Mouse (Mus musculus): ENCODE data around the gene Mapk12.

Mapk12 gene

DNA sequence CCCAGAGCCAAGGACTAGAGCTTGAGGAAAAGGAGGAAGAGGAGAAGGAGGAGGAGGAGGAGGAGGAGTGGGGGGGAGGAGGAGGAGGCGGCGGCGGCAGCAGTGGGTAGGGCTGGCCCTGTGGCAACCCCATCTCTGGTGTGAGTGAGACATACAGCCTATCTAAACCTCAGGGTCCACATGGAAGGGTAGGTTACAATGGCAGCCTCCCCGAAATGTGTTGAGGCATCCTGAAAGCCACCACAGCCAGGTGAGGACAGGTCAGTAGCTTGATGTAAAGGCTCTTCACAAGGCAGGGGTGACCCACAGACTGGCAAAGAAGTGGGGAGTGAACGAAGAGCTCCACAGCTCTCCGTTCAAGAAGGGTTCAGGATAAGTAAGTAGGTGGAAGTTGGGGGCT is 2.0 kb downstream of the Mapk12 start:
- no peak for DNase-seq (ENCODE audit: low spot score in 2 of 2)

- no peak for DNase-seq (ENCODE audit: low spot score in 2 of 2)
Measured at GRCm38 (mm10) chr15:89138046-89138405, 2.5 kb downstream of the Mapk12 start.

GRCm38 (mm10) chr15:89137378-89138045 is 3.0 kb downstream of the Mapk12 start:
- DNase-seq (ENCODE audit: low spot score in 2 of 2): no peak

GRCm38 (mm10) chr15:89136461-89137155 is 3.9 kb downstream of the Mapk12 start:
- DNase-seq (ENCODE audit: low spot score in 2 of 2): no peak

DNA sequence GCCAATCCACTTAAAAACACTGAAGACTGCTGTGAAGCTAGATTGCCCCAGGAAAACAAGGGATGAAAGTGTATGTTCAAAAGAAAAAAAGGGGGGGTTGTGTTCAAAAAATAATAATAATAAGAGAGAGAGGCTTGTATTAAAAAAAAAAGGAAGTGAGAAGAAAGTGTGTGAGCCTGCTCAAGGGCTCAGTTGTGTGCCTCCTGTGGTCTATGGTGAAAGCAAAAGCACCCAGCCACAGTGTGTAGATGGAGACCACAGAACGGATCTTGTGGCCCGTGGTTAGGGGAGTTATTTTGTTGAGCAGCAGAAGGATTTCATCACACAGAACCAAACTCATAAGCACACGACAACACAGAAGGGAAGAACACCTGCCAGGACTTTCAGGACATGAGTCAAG is 9.2 kb downstream of the Mapk12 start:
- DNase-seq (ENCODE audit: low spot score in 2 of 2): no peak

- no peak for DNase-seq (ENCODE audit: low spot score in 2 of 2)
Measured at GRCm38 (mm10) chr15:89130245-89130644, 10.3 kb downstream of the Mapk12 start.

DNA sequence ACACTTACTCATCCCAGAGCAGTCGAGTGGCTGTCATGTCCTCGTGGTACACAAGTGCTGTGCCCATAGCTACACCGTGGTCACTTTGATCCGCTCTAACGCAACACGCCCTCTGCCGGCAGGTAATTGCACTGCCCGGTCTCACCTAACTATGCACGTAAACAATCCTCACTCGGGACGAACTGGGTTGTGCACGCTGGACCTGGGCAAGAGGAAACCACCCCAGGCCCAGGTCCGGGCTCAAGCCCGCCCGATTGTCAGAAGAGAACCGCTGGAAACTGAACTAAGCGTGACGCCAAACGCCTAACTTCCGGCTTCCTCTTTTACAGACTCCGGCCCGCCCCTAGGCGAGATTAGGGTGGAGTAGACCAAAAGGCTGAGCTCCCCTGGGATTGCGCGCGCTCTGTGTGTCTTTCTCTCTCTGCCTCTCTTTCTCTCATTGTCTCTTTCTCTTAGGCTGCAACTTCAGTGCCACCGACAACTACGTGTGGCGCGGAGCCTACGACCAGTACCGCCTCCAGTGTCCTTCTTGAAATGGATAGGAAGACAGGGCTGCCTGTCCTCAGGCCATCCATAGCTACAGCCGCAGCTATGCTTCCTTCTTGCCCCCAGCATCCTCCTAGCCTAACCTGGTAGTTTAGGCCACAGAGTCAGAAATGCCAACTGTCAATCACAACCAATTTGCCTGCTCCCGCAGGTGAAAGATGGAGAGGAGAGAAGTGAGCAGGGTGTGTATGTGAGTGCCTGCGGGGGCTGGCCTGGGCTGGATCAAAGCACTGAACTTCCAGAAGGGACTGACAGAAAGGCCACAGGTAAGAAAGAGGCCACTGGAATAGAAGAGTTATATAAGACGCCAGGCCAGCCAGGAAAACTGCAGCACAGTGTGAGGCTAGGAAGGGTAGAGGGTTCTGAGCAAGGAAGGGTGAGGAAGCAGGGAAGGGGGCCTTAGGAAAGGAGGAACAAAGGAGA is 11.8 kb downstream of the Mapk12 start, which contains the start of gene Hdac10:
Gene Hdac10 (minus strand): TSS at position 319 of the 969 bp plus-strand sequence.
- DNase-seq (ENCODE audit: low spot score in 2 of 2): peak; percentile 75 to 78

- no peak for DNase-seq (ENCODE audit: low spot score in 2 of 2)
Measured at GRCm38 (mm10) chr15:89127364-89127940, 13.1 kb downstream of the Mapk12 start.

DNA sequence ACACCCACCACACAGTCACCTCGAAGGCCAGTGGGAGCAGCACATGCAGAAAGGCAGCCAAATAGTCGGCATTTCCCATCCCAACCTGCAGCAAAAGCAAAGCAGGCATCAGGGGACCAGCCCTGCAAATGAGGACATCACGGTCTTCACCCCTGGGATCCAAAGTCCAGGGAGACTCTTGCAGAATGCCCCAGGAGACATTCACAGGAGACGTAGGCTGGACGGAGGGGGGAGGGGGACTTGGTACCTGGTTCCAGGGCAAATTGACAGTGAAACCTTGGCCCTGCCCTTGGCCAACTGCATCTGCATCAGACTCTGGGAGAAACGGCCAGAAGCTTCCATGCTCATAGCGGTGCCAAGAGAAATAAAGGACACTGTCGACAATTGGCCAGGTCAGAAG is 13.9 kb downstream of the Mapk12 start:
- no peak for DNase-seq (ENCODE audit: low spot score in 2 of 2)

- DNase-seq (ENCODE audit: low spot score in 2 of 2): no peak
Measured at GRCm38 (mm10) chr15:89125351-89125750, 15.2 kb downstream of the Mapk12 start.

- DNase-seq (ENCODE audit: low spot score in 2 of 2): no peak
Measured at GRCm38 (mm10) chr15:89124312-89124711, 16.2 kb downstream of the Mapk12 start.

- DNase-seq (ENCODE audit: low spot score in 2 of 2): peak in 1 of 2 experiments; percentile 51
Measured at GRCm38 (mm10) chr15:89123595-89123994, 16.9 kb downstream of the Mapk12 start.

DNA sequence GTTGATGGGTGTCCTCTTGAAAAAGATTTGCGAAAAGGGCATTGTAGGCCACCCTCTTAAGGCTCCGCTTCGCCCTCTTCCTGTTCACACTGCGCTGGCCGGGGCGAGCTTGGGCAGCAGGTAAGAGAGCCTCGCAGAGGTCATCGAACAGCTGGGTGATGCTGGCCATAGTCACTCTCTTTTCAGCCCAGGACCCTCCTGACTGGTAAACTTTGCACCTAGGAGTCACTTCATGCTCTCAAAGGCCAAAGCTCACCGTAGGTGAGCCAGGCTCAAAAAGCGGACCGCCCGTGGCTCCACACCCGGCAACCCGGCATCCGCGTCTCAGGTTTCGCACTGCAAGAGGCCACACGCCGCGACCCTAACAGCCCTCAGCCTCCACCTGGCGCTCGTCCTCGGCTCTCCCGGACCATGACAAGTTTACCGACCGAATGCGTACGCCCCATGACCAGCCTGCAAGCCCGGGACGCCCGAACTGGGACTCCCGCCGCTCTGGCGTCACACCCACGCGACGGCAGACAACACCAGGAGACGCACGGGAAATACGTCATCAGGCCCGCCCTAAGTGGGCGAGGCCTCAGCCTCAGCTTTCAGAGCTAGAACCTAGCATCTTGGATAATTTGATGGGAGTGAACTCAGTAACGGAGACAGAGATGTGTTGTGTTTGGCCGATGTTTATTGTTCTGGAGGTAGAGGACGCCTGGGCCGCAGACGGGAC is 17.7 kb downstream of the Mapk12 start, which contains the start of gene Tubgcp6:
Gene Tubgcp6 (minus strand): TSS at position 464 of the 718 bp plus-strand sequence.
- peak; percentile 92 to 93 for DNase-seq (ENCODE audit: low spot score in 2 of 2)

- DNase-seq (ENCODE audit: low spot score in 2 of 2): no peak
Measured at GRCm38 (mm10) chr15:89118007-89118406, 22.5 kb downstream of the Mapk12 start.

- no peak for DNase-seq (ENCODE audit: low spot score in 2 of 2)
Measured at GRCm38 (mm10) chr15:89110147-89110546, 30.4 kb downstream of the Mapk12 start.

DNA sequence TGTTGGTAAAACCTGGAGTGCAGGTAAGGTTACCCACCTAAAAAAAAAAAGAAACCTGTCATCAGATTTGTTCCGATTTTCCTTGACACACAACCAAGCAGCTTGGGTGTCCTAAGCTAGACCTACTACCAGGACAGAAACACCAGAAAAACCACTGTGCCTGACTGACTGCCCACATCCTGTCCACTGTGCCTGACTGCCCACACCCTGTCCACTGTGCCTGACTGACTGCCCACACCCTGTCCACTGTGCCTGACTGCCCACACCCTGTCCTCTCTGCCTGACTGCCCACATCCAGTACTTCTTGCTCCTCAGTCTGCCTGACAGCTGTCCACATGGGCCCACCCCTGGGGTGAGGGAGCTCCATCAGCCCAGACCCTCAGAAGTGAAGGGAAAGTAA is 33.5 kb downstream of the Mapk12 start:
- DNase-seq (ENCODE audit: low spot score in 2 of 2): no peak

- DNase-seq (ENCODE audit: low spot score in 2 of 2): no peak
Measured at GRCm38 (mm10) chr15:89106073-89106472, 34.4 kb downstream of the Mapk12 start.

DNA sequence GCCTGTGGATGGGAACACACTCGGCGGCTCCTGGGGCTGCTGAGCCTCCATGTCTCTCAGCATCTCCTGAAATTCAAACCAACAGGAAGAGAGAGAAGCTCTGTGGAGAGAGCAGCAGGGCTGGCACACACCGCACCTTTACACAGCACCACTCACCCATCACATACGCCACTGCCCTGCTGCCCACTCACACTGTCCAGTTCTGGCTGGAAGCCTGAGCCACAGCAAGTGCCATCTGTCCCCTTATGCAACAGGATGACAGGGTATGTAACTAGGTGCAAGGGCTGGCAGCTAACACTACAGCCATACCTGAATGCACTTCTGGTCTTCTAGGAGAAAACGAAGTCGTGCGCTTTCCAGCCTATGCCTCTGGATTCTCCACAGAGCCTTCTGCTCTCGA is 36.1 kb downstream of the Mapk12 start:
- no peak for DNase-seq (ENCODE audit: low spot score in 2 of 2)

DNA sequence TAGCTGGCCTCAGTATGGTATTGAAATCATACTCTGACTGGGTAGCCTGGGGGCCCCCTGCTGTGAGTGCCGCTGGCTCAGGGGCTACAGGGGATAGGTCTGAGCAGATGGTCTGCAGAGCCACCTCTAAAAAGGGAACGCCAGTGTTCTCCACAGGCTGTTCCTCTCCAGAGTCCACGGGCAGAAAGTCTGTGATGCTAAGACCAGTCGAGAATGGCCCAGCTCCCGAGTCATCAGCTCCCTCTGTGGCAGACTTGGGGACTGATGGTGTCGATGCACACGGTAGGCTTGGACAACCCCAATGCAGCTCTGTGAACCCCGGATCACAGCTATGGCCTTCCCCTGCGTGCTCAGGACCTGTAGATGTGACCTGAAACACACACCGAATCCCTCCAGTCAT is 36.6 kb downstream of the Mapk12 start:
- DNase-seq (ENCODE audit: low spot score in 2 of 2): no peak

DNA sequence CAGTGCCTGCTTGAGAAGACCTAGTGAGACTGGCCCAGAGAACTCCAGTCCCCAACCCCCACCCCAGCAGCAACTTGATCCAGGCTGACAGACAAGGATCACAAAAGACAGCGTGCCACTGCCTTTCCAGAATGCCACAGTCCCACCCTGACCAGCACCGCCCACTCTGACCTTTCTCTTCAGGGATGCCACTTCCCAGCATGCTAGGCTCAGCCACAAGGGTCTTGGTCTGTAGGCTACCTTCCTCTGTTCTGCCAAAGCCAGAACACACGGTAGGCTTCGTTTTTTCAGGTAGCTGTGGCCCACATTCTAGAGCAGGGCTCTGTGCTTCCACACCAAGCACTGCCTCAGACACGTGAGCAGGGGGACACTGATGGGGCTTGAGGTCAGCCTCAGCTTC is 37.9 kb downstream of the Mapk12 start:
- DNase-seq (ENCODE audit: low spot score in 2 of 2): no peak

DNA sequence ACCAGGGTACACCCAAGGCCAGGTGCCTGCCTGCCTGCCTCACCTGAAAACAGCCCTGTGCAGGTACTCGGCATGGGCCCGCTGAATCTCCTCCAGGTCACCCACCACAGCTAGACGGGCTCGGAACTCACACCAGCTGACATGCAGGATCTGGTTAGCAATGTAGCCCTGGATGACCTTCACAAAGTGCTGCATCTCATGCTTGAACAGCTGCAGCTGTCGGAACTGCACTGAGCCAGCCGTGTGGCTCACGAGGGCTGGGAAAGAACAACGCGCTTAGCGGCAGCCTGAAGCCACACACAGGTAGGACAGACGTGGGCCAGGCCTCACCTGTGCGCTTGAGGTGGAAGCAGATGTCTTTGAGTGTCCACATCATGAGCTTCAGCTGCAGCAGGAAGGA is 39.7 kb downstream of the Mapk12 start:
- no peak for DNase-seq (ENCODE audit: low spot score in 2 of 2)

All from frontal cortex, postnatal 25 days (tissue).